Mouse (Mus musculus) stomach, postnatal 0 days (tissue): ENCODE results near the gene Olfr106-ps.

Source experiments
- CTCF ChIP-seq: IDR thresholded peaks from 2 replicates; pipeline ENCODE4 v1.5.1; 2016; ENCODE audit warnings: antibody characterized with exemption, low read depth, mild to moderate bottlenecking, moderate library complexity
- EP300 ChIP-seq: optimal IDR thresholded peaks from 2 replicates; pipeline ENCODE3; 2016; ENCODE audit warnings: antibody characterized with exemption

GRCm38 (mm10) chr17:37378733-37379132 lies 11.5 kb upstream of the Olfr106-ps start, which contains the start of gene Olfr105-ps:
- TF ChIP-seq EP300 (no peak), CTCF (no peak)
